Mouse (Mus musculus): ENCODE data around the gene Pdhx.

- TF ChIP-seq CTCF (IDR thresholded peaks at IDR 0.05; ENCODE audit: borderline replicate concordance, insufficient read depth, low read length) (no peak), POLR2A (IDR thresholded peaks at IDR 0.05; ENCODE audit: low read depth, low read length) (no peak)
Observed at GRCm38 (mm10) chr2:103020191-103020987, 52.9 kb downstream of the Pdhx start.
